9 mouse cellular contexts compared by ENCODE assay signal in the genomic region with DNA sequence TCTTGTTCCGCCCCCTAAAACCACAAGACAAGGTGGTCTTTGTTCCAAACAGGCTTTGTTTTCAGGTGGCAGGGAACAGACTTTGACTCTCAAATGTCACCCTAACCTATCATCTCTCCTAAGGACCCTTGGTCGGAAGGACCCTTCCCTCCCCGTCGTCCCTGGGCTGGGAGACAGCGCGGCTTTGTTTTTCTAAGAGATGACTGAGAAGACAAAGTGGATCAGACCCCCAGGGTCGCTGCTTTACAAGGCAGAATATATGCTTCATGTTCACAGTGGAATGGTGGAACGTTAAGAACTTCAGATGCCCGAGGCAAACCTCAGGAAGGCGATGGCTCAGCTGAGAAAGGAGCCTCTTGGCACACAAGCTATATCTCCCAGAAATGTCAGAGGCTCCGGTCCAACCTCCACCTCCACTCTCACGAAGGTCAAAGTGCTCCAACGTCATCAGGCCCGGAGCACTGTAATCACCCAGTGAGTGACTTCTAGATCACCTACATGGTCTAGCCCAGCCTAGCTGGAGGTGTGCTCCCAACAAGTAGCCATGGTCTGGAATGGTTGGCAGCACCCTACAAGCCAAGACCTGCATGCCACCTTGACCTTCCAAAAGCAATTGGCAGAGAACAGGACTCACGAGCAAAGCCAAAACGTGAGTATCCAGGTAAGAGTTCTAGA. TPM values are rescaled to one million over a fixed set of nuclear protein-coding genes. Genes with fewer than 3 reads are reported as not detected.
DNase-seq lines count a peak whose midpoint lies in the region; ATAC-seq and TF ChIP-seq lines count a peak whose summit lies in the region.
"Had no signal": no experiment of that assay in that cellular context is flagged by ENCODE, and none has a peak within 500 bp of the region (broad histone marks: within the 10 kb centered on the region; RNA-seq: fewer than 3 reads in every experiment).

No protein-coding gene starts in this region.

- no peak for TF ChIP-seq EP300 in lung, postnatal 0 days (IDR thresholded peaks at IDR 0.05)

- peak overlapping the region; percentile 16 for H3K9ac ChIP-seq in lung, postnatal 0 days (replicated peaks; ENCODE audit: low read depth)
- peak overlapping the region; percentile 55 for H3K9ac ChIP-seq in forebrain, embryonic 13.5 days
- peak overlapping the region; percentile 60 for H3K9ac ChIP-seq in limb, embryonic 12.5 days (replicated peaks)

- no peak overlapping the region for H3K4me3 ChIP-seq in lung, postnatal 0 days (ENCODE audit: low read depth, low read length)
- no peak overlapping the region for H3K4me3 ChIP-seq in forebrain, embryonic 13.5 days
- H3K4me3 ChIP-seq in limb, embryonic 12.5 days (replicated peaks): peak overlapping the region; percentile 27
- H3K4me3 ChIP-seq: myocyte had no signal

- peak overlapping the region; percentile 84 for H3K27ac ChIP-seq in lung, postnatal 0 days (ENCODE audit: low read length)
- peak overlapping the region; percentile 86 for H3K27ac ChIP-seq in forebrain, embryonic 13.5 days
- H3K27ac ChIP-seq in limb, embryonic 12.5 days: peak overlapping the region; percentile 99

- 26% methylated on average over 16 of the region's 16 CpGs for WGBS in lung, postnatal 0 days
- 32% methylated on average over 16 of the region's 16 CpGs for WGBS in forebrain, embryonic 13.5 days
- 14% methylated on average over 16 of the region's 16 CpGs for WGBS in limb, embryonic 12.5 days

- TF ChIP-seq CTCF in lung, postnatal 0 days (IDR thresholded peaks at IDR 0.05): no peak

- ATAC-seq in lung, postnatal 0 days: no peak
- no peak for ATAC-seq in forebrain, embryonic 13.5 days
- ATAC-seq in limb, embryonic 12.5 days (ENCODE audit: insufficient number of reproducible peaks, insufficient read depth, low FRiP score, low TSS enrichment, low read depth): no peak

- H3K4me1 ChIP-seq in lung, postnatal 0 days (ENCODE audit: insufficient read depth, low read depth, low read length): peaks cover 73% of the 10 kb centered on the region
- peaks cover 74% of the 10 kb centered on the region for H3K4me1 ChIP-seq in forebrain, embryonic 13.5 days
- H3K4me1 ChIP-seq in limb, embryonic 12.5 days (replicated peaks): peaks cover 97% of the 10 kb centered on the region

- H3K36me3 ChIP-seq in lung, postnatal 0 days (ENCODE audit: insufficient read depth, low read length): no peaks in the 10 kb centered on the region
- no peaks in the 10 kb centered on the region for H3K36me3 ChIP-seq in forebrain, embryonic 13.5 days (ENCODE audit: poor library complexity, severe bottlenecking)
- no peaks in the 10 kb centered on the region for H3K36me3 ChIP-seq in limb, embryonic 12.5 days

- DNase-seq in lung, postnatal 0 days (ENCODE audit: low spot score): no peak
- no peak for DNase-seq in lung, postnatal 36 days
- DNase-seq in MN1 (ENCODE audit: low spot score): no peak
- DNase-seq in right cerebral cortex, adult 2 months (ENCODE audit: low spot score in 2 of 2): no peak
- no peak for DNase-seq in frontal cortex, postnatal 10 days (ENCODE audit: low spot score in 2 of 2)
- DNase-seq: gastrocnemius, postnatal 25 days had no signal

- no peaks in the 10 kb centered on the region for H3K9me3 ChIP-seq in lung, postnatal 0 days (ENCODE audit: low read length)
- H3K9me3 ChIP-seq in forebrain, embryonic 13.5 days (replicated peaks): no peaks in the 10 kb centered on the region
- no peaks in the 10 kb centered on the region for H3K9me3 ChIP-seq in limb, embryonic 12.5 days

- H3K27me3 ChIP-seq in lung, postnatal 0 days (replicated peaks; ENCODE audit: insufficient read depth, low read length): no peaks in the 10 kb centered on the region
- H3K27me3 ChIP-seq in forebrain, embryonic 13.5 days: no peaks in the 10 kb centered on the region
- H3K27me3 ChIP-seq in limb, embryonic 12.5 days: no peaks in the 10 kb centered on the region

- H3K4me2 ChIP-seq in lung, postnatal 0 days (replicated peaks; ENCODE audit: low read depth, low read length): peak overlapping the region; percentile 25
- H3K4me2 ChIP-seq in forebrain, embryonic 13.5 days: peak overlapping the region; percentile 46
- H3K4me2 ChIP-seq in limb, embryonic 12.5 days: peak overlapping the region; percentile 61

RNA-seq across cellular contexts. Expression of a gene that starts 9.5 kb away (rescaled TPM):
- 73.2 and 75.8 TPM in 2 replicates for polyA plus RNA-seq in lung, postnatal 0 days (2015; fragmentation: Nextera tagmentation; extraction: Ambion mirVana)
- polyA plus RNA-seq in forebrain, embryonic 13.5 days (2015; fragmentation: Nextera tagmentation; extraction: Ambion mirVana): 32.5 and 35.3 TPM in 2 replicates
- 156 and 165 TPM in 2 replicates for polyA plus RNA-seq in limb, embryonic 12.5 days (2016; fragmentation: Nextera tagmentation; extraction: Ambion mirVana)

RNA-seq across cellular contexts. Expression of a gene that starts 26.0 kb away (rescaled TPM):
- 36.5 and 38.4 TPM in 2 replicates for polyA plus RNA-seq in lung, postnatal 0 days (2015; fragmentation: Nextera tagmentation; extraction: Ambion mirVana)
- polyA plus RNA-seq in forebrain, embryonic 13.5 days (2015; fragmentation: Nextera tagmentation; extraction: Ambion mirVana): 44.3 and 47.7 TPM in 2 replicates
- polyA plus RNA-seq in limb, embryonic 12.5 days (2016; fragmentation: Nextera tagmentation; extraction: Ambion mirVana): 27.2 and 27.6 TPM in 2 replicates

RNA-seq across cellular contexts. Expression of a gene that starts 26.2 kb away (rescaled TPM):
- polyA plus RNA-seq in lung, postnatal 0 days (2015; fragmentation: Nextera tagmentation; extraction: Ambion mirVana): 69.2 and 88.6 TPM in 2 replicates
- 89.0 and 97.3 TPM in 2 replicates for polyA plus RNA-seq in forebrain, embryonic 13.5 days (2015; fragmentation: Nextera tagmentation; extraction: Ambion mirVana)
- 99.5 and 112 TPM in 2 replicates for polyA plus RNA-seq in limb, embryonic 12.5 days (2016; fragmentation: Nextera tagmentation; extraction: Ambion mirVana)

RNA-seq across cellular contexts. Expression of a gene that starts 30.3 kb away (rescaled TPM):
- polyA plus RNA-seq in lung, postnatal 0 days (2015; fragmentation: Nextera tagmentation; extraction: Ambion mirVana): 21.8 and 22.1 TPM in 2 replicates
- 33.5 and 39.0 TPM in 2 replicates for polyA plus RNA-seq in forebrain, embryonic 13.5 days (2015; fragmentation: Nextera tagmentation; extraction: Ambion mirVana)
- polyA plus RNA-seq in limb, embryonic 12.5 days (2016; fragmentation: Nextera tagmentation; extraction: Ambion mirVana): 56.1 and 60.1 TPM in 2 replicates

RNA-seq across cellular contexts. Expression of a gene that starts 54.3 kb away (rescaled TPM):
- 35.2 and 38.5 TPM in 2 replicates for polyA plus RNA-seq in lung, postnatal 0 days (2015; fragmentation: Nextera tagmentation; extraction: Ambion mirVana)
- 54.5 and 59.7 TPM in 2 replicates for polyA plus RNA-seq in forebrain, embryonic 13.5 days (2015; fragmentation: Nextera tagmentation; extraction: Ambion mirVana)
- 68.8 and 70.0 TPM in 2 replicates for polyA plus RNA-seq in limb, embryonic 12.5 days (2016; fragmentation: Nextera tagmentation; extraction: Ambion mirVana)
